Mouse (Mus musculus) liver (tissue): ENCODE measurements at regions not wholly inside any gene's neighbourhood (a gene's known extent, or its start where the extent isn't known, plus 50 kb on each side); places are given as distances from the start of the nearest gene placed in this dataset.

Experiments
- DNase-seq: peaks from one replicate; pipeline ENCODE4 v3.0.0-alpha.2; 2020; ENCODE audit warnings: mixed read lengths

GRCm38 (mm10) chr8:9152313-9152925, 462.1 kb upstream of the Arglu1 start:
- peak; percentile 6 for DNase-seq

- no peak for DNase-seq
Observed at GRCm38 (mm10) chr8:9144362-9144761, 454.0 kb upstream of the Arglu1 start.

- no peak for DNase-seq
Observed at GRCm38 (mm10) chr8:9139781-9140180, 449.5 kb upstream of the Arglu1 start.

GRCm38 (mm10) chr8:9139059-9139620, 448.8 kb upstream of the Arglu1 start:
- no peak for DNase-seq

GRCm38 (mm10) chr8:9133758-9134157, 443.4 kb upstream of the Arglu1 start:
- DNase-seq = no peak

- no peak for DNase-seq
Observed at GRCm38 (mm10) chr8:9132612-9133218, 442.4 kb upstream of the Arglu1 start.

GRCm38 (mm10) chr8:9131249-9131648, 440.9 kb upstream of the Arglu1 start:
- DNase-seq = no peak

- DNase-seq = no peak
Observed at GRCm38 (mm10) chr8:9124503-9124902, 434.2 kb upstream of the Arglu1 start.

- no peak for DNase-seq
Observed at GRCm38 (mm10) chr8:9117809-9118737, 427.8 kb upstream of the Arglu1 start.

GRCm38 (mm10) chr8:9095980-9096379, 405.7 kb upstream of the Arglu1 start:
- DNase-seq = no peak

GRCm38 (mm10) chr8:9094002-9094401, 403.7 kb upstream of the Arglu1 start:
- no peak for DNase-seq

GRCm38 (mm10) chr8:9093356-9093755, 403.0 kb upstream of the Arglu1 start:
- DNase-seq = no peak

GRCm38 (mm10) chr8:9072724-9073123, 382.4 kb upstream of the Arglu1 start:
- no peak for DNase-seq

- no peak for DNase-seq
Observed at GRCm38 (mm10) chr8:9072286-9072685, 382.0 kb upstream of the Arglu1 start.

- DNase-seq = no peak
Observed at GRCm38 (mm10) chr8:9070953-9071352, 380.6 kb upstream of the Arglu1 start.

- no peak for DNase-seq
Observed at GRCm38 (mm10) chr8:9069845-9070244, 379.5 kb upstream of the Arglu1 start.

GRCm38 (mm10) chr8:9067731-9068130, 377.4 kb upstream of the Arglu1 start:
- no peak for DNase-seq

- DNase-seq = no peak
Observed at GRCm38 (mm10) chr8:9060166-9060565, 369.8 kb upstream of the Arglu1 start.

- no peak for DNase-seq
Observed at GRCm38 (mm10) chr8:9055416-9055819, 365.1 kb upstream of the Arglu1 start.

- no peak for DNase-seq
Observed at GRCm38 (mm10) chr8:9054801-9055200, 364.5 kb upstream of the Arglu1 start.

GRCm38 (mm10) chr8:9051699-9052098, 361.4 kb upstream of the Arglu1 start:
- DNase-seq = no peak

GRCm38 (mm10) chr8:9050740-9051475, 360.6 kb upstream of the Arglu1 start:
- DNase-seq = no peak

- no peak for DNase-seq
Observed at GRCm38 (mm10) chr8:9048116-9048515, 357.8 kb upstream of the Arglu1 start.
